Mouse (Mus musculus): ENCODE results near the gene Adk. TPM values are rescaled to one million over a fixed set of nuclear protein-coding genes. Genes with fewer than 3 reads are reported as not detected.

The Adk gene
- total and polyA plus RNA-seq, 3 experiments: 47.9 to 129 (median 59.0) TPM

DNA sequence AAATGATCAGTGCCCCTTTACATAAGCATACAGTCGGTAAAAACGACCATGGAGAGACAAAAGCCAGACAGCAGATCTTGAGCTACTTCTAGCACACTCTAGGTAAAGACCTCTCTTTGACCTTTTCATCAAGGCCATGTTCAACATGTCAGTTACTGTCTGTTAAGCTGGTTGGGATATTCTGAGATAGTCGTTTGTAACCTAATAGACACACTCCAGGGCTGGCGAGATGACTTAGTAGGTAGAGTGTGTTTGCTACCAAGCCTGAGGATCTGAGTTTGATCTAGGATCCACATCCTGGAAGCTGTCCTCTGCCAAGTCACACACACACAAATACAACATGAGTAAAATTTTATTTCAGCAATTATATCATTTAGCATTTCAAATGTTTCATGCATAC lies 12.8 kb upstream of the Adk start:
- no peak overlapping the region for H3K4me3 ChIP-seq (replicated peaks in 1 of 3; ENCODE audit: low read depth in 2 of 3, low read length in 2 of 3, poor library complexity in 1 of 3)
- no peak overlapping the region for H3K9ac ChIP-seq (ENCODE audit: insufficient read depth, low read depth)
- TF ChIP-seq RAD21 (IDR thresholded peaks at IDR 0.05; ENCODE audit: low read depth, low read length) (no peak), MAFK (IDR thresholded peaks at IDR 0.05; ENCODE audit: insufficient replicate concordance, low read length) (no peak), CHD2 (IDR thresholded peaks at IDR 0.05; ENCODE audit: low read length) (no peak), ZC3H11A (IDR thresholded peaks at IDR 0.05; ENCODE audit: low read depth, low read length) (no peak)
- peaks cover 0 to 18% of the 10 kb centered on the region in 2 experiments; a peak in 2 of 4 replicates for H3K4me1 ChIP-seq (ENCODE audit: control insufficient read depth in 1 of 2, insufficient read depth in 2 of 2)
- no peaks in the 10 kb centered on the region for H3K27me3 ChIP-seq (replicated peaks)
- DNase-seq (ENCODE audit: extremely low read depth): no peak
- dilution Hi-C loops (cut with MboI; ENCODE audit: extremely low pct_ligation_motif_present, extremely low pct_unique_long_range_greater_than_20kb, low sequenced_read_pairs) (no loop called here), in situ Hi-C loops (cut with MboI; ENCODE audit: low pct_ligation_motif_present, low pct_unique_long_range_greater_than_20kb, low sequenced_read_pairs) (no loop called here)
- no peaks in the 10 kb centered on the region for H3K9me3 ChIP-seq (replicated peaks; ENCODE audit: low read length)
- H3K4me2 ChIP-seq (ENCODE audit: insufficient read depth, low read depth, poor library complexity, severe bottlenecking): no peak overlapping the region
- no peak overlapping the region for H3K27ac ChIP-seq (ENCODE audit: insufficient read depth, low read depth)
- H3K79me2 ChIP-seq (replicated peaks; ENCODE audit: control insufficient read depth, extremely low read depth, insufficient read depth, poor library complexity, severe bottlenecking): 0 out of 2 replicates have a peak, but pooled peaks cover 2% of the 10 kb centered on the region
- peaks cover 35 to 79% of the 10 kb centered on the region in 2 experiments for H3K36me3 ChIP-seq (replicated peaks in 1 of 2; ENCODE audit: control insufficient read depth in 1 of 2, insufficient read depth in 1 of 2, low read length in 1 of 2)

DNA sequence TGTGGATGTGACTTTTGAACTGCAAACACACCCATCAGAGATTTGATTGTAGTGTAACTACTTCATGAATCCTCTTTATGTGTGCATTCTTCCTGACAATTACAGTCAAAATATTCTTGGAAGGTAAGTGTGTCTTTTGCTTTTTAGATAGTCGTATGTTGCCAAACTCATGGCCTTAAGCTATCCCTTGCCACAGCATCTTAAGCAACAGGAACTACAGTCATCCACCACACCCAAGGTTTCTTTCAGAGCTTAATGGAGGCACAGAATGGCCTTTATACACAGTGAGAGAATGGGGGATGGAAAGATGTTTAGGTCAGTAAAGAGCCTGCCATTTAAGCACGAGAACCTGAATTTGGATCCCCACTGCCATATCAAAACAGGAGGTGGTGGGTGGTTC lies 4.5 kb upstream of the Adk start:
- peaks cover 22% of the 10 kb centered on the region for H3K79me2 ChIP-seq (replicated peaks; ENCODE audit: control insufficient read depth, extremely low read depth, insufficient read depth, poor library complexity, severe bottlenecking)
- DNase-seq (ENCODE audit: extremely low read depth): no peak
- H3K9me3 ChIP-seq (replicated peaks; ENCODE audit: low read length): no peaks in the 10 kb centered on the region
- no peak overlapping the region for H3K27ac ChIP-seq (ENCODE audit: insufficient read depth, low read depth)
- dilution Hi-C loops (cut with MboI; ENCODE audit: extremely low pct_ligation_motif_present, extremely low pct_unique_long_range_greater_than_20kb, low sequenced_read_pairs) (no loop called here), in situ Hi-C loops (cut with MboI; ENCODE audit: low pct_ligation_motif_present, low pct_unique_long_range_greater_than_20kb, low sequenced_read_pairs) (no loop called here)
- no peak for TF ChIP-seq MXI1 (IDR thresholded peaks at IDR 0.05; ENCODE audit: low read depth, low read length)
- no peak for TF ChIP-seq JUND (conservative IDR thresholded peaks at IDR 0.05; ENCODE audit: low read depth, low read length)
- TF ChIP-seq PAX5 (IDR thresholded peaks at IDR 0.05; ENCODE audit: low read length): no peak
- no peak for TF ChIP-seq CHD1 (IDR thresholded peaks at IDR 0.05; ENCODE audit: low read depth, low read length)
- no peak for TF ChIP-seq GABPA (IDR thresholded peaks at IDR 0.05; ENCODE audit: insufficient replicate concordance, low read depth, low read length)
- no peak for TF ChIP-seq POLR2AphosphoS2 (IDR thresholded peaks at IDR 0.05; ENCODE audit: low read depth, low read length)
- no peak for TF ChIP-seq NELFE (IDR thresholded peaks at IDR 0.05; ENCODE audit: low read depth, low read length)
- H3K27me3 ChIP-seq (replicated peaks): no peaks in the 10 kb centered on the region
- H3K4me3 ChIP-seq (replicated peaks in 1 of 3; ENCODE audit: low read depth in 2 of 3, low read length in 2 of 3, poor library complexity in 1 of 3): no peak overlapping the region
- peaks cover 0 to 19% of the 10 kb centered on the region in 2 experiments; a peak in 2 of 4 replicates for H3K4me1 ChIP-seq (ENCODE audit: control insufficient read depth in 1 of 2, insufficient read depth in 2 of 2)
- H3K9ac ChIP-seq (ENCODE audit: insufficient read depth, low read depth): no peak overlapping the region
- H3K36me3 ChIP-seq (replicated peaks in 1 of 2; ENCODE audit: control insufficient read depth in 1 of 2, insufficient read depth in 1 of 2, low read length in 1 of 2): peaks cover 6 to 33% of the 10 kb centered on the region in 2 experiments
- no peak overlapping the region for H3K4me2 ChIP-seq (ENCODE audit: insufficient read depth, low read depth, poor library complexity, severe bottlenecking)

- no peak overlapping the region for H3K27ac ChIP-seq (ENCODE audit: insufficient read depth, low read depth)
- peaks cover 0 to 25% of the 10 kb centered on the region in 2 experiments; a peak in 2 of 4 replicates for H3K4me1 ChIP-seq (ENCODE audit: control insufficient read depth in 1 of 2, insufficient read depth in 2 of 2)
- peak; percentile 53 for DNase-seq (ENCODE audit: extremely low read depth)
- TF ChIP-seq SMC3 (IDR thresholded peaks at IDR 0.05; ENCODE audit: low read depth, low read length): peak; percentile 2; the same call in 1 of the 2 replicates
- TF ChIP-seq RAD21 (IDR thresholded peaks at IDR 0.05; ENCODE audit: low read depth, low read length): peak; percentile 25
- TF ChIP-seq CTCF (conservative IDR thresholded peaks at IDR 0.05 in 1 of 2, IDR thresholded peaks at IDR 0.05 in 1 of 2; ENCODE audit: low read depth in 2 of 2, low read length in 2 of 2): peak; percentile 48 to 62
- TF ChIP-seq TCF12 (IDR thresholded peaks at IDR 0.05; ENCODE audit: low read depth, low read length): no peak
- peaks cover 4 to 26% of the 10 kb centered on the region in 2 experiments for H3K36me3 ChIP-seq (replicated peaks in 1 of 2; ENCODE audit: control insufficient read depth in 1 of 2, insufficient read depth in 1 of 2, low read length in 1 of 2)
- no peak overlapping the region for H3K9ac ChIP-seq (ENCODE audit: insufficient read depth, low read depth)
- H3K79me2 ChIP-seq (replicated peaks; ENCODE audit: control insufficient read depth, extremely low read depth, insufficient read depth, poor library complexity, severe bottlenecking): peaks cover 22% of the 10 kb centered on the region
- no peaks in the 10 kb centered on the region for H3K9me3 ChIP-seq (replicated peaks; ENCODE audit: low read length)
- H3K27me3 ChIP-seq (replicated peaks): no peaks in the 10 kb centered on the region
- dilution Hi-C loops (cut with MboI; ENCODE audit: extremely low pct_ligation_motif_present, extremely low pct_unique_long_range_greater_than_20kb, low sequenced_read_pairs): no loop called here
- in situ Hi-C loops (cut with MboI; ENCODE audit: low pct_ligation_motif_present, low pct_unique_long_range_greater_than_20kb, low sequenced_read_pairs): no loop called here
- H3K4me2 ChIP-seq (ENCODE audit: insufficient read depth, low read depth, poor library complexity, severe bottlenecking): no peak overlapping the region
- H3K4me3 ChIP-seq (replicated peaks in 1 of 3; ENCODE audit: low read depth in 2 of 3, low read length in 2 of 3, poor library complexity in 1 of 3): no peak overlapping the region
Measured at GRCm38 (mm10) chr14:21048879-21049278, 3.5 kb upstream of the Adk start.

Measured in CH12.LX (cell line).